Mouse (Mus musculus): Measurements from ENCODE around the gene Glb1l2. TPM values are rescaled to one million over a fixed set of nuclear protein-coding genes. Genes with fewer than 3 reads are reported as not detected.

The Glb1l2 gene
- polyA plus RNA-seq, 1 experiment from 2014 or later: 46.1 TPM

GRCm38 (mm10) chr9:26778421-26778820, 27.8 kb downstream of the Glb1l2 start:
- Histone ChIP-seq H3K9me3 (ENCODE audit: low read length) (no peaks in the 10 kb centered on the region), H3K27ac (ENCODE audit: low read length) (no peak overlapping the region), H3K4me3 (ENCODE audit: low read length) (no peak overlapping the region), H3K9ac (replicated peaks; ENCODE audit: low read length) (no peak overlapping the region), H3K4me2 (replicated peaks; ENCODE audit: low read depth, low read length) (no peak overlapping the region), H3K4me1 (ENCODE audit: insufficient read depth, low read length) (no peaks in the 10 kb centered on the region), H3K27me3 (ENCODE audit: insufficient read depth, low read length) (no peaks in the 10 kb centered on the region), H3K36me3 (ENCODE audit: insufficient read depth, low read length) (no peaks in the 10 kb centered on the region)
- 70% methylated on average over 7 of the region's 7 CpGs for WGBS
- no peak for ATAC-seq (ENCODE audit: low FRiP score, low TSS enrichment)

GRCm38 (mm10) chr9:26776122-26776902, 30.0 kb downstream of the Glb1l2 start:
- ATAC-seq (ENCODE audit: low FRiP score, low TSS enrichment): peak; percentile 50; the same call in 1 of the 2 replicates
- H3K27me3 ChIP-seq (ENCODE audit: insufficient read depth, low read length): no peaks in the 10 kb centered on the region
- no peak overlapping the region for H3K4me3 ChIP-seq (ENCODE audit: low read length)
- H3K9ac ChIP-seq (replicated peaks; ENCODE audit: low read length): no peak overlapping the region
- 65% methylated on average over 6 of the region's 6 CpGs for WGBS
- no peaks in the 10 kb centered on the region for H3K36me3 ChIP-seq (ENCODE audit: insufficient read depth, low read length)
- H3K27ac ChIP-seq (ENCODE audit: low read length): no peak overlapping the region
- H3K9me3 ChIP-seq (ENCODE audit: low read length): no peaks in the 10 kb centered on the region
- H3K4me1 ChIP-seq (ENCODE audit: insufficient read depth, low read length): no peaks in the 10 kb centered on the region
- H3K4me2 ChIP-seq (replicated peaks; ENCODE audit: low read depth, low read length): no peak overlapping the region

GRCm38 (mm10) chr9:26775700-26776099, 30.6 kb downstream of the Glb1l2 start:
- no peaks in the 10 kb centered on the region for H3K27me3 ChIP-seq (ENCODE audit: insufficient read depth, low read length)
- H3K4me2 ChIP-seq (replicated peaks; ENCODE audit: low read depth, low read length): no peak overlapping the region
- no peak for ATAC-seq (ENCODE audit: low FRiP score, low TSS enrichment)
- no peak overlapping the region for H3K4me3 ChIP-seq (ENCODE audit: low read length)
- H3K4me1 ChIP-seq (ENCODE audit: insufficient read depth, low read length): no peaks in the 10 kb centered on the region
- WGBS: 73% methylated on average over 2 of the region's 2 CpGs
- H3K27ac ChIP-seq (ENCODE audit: low read length): no peak overlapping the region
- no peaks in the 10 kb centered on the region for H3K9me3 ChIP-seq (ENCODE audit: low read length)
- H3K36me3 ChIP-seq (ENCODE audit: insufficient read depth, low read length): no peaks in the 10 kb centered on the region
- H3K9ac ChIP-seq (replicated peaks; ENCODE audit: low read length): no peak overlapping the region

GRCm38 (mm10) chr9:26768181-26768580, 38.1 kb downstream of the Glb1l2 start:
- H3K9ac ChIP-seq (replicated peaks; ENCODE audit: low read length): no peak overlapping the region
- no peak overlapping the region for H3K4me3 ChIP-seq (ENCODE audit: low read length)
- WGBS: 82% methylated on average over 3 of the region's 3 CpGs

GRCm38 (mm10) chr9:26762477-26762876, 43.8 kb downstream of the Glb1l2 start:
- no peak overlapping the region for H3K4me3 ChIP-seq (ENCODE audit: low read length)
- no peaks in the 10 kb centered on the region for H3K27me3 ChIP-seq (ENCODE audit: insufficient read depth, low read length)
- H3K4me1 ChIP-seq (ENCODE audit: insufficient read depth, low read length): no peaks in the 10 kb centered on the region
- H3K27ac ChIP-seq (ENCODE audit: low read length): no peak overlapping the region
- no peak overlapping the region for H3K9ac ChIP-seq (replicated peaks; ENCODE audit: low read length)
- WGBS: 83% methylated on average over 6 of the region's 6 CpGs
- no peaks in the 10 kb centered on the region for H3K36me3 ChIP-seq (ENCODE audit: insufficient read depth, low read length)
- ATAC-seq (ENCODE audit: low FRiP score, low TSS enrichment): no peak
- no peak overlapping the region for H3K4me2 ChIP-seq (replicated peaks; ENCODE audit: low read depth, low read length)
- no peaks in the 10 kb centered on the region for H3K9me3 ChIP-seq (ENCODE audit: low read length)

More at GRCm38 (mm10) chr9:26768181-26768580, 38.1 kb downstream of the Glb1l2 start:
- Histone ChIP-seq H3K9me3 (ENCODE audit: low read length) (no peaks in the 10 kb centered on the region), H3K27ac (ENCODE audit: low read length) (no peak overlapping the region), H3K4me1 (ENCODE audit: insufficient read depth, low read length) (no peaks in the 10 kb centered on the region), H3K27me3 (ENCODE audit: insufficient read depth, low read length) (no peaks in the 10 kb centered on the region), H3K4me2 (replicated peaks; ENCODE audit: low read depth, low read length) (no peak overlapping the region), H3K36me3 (ENCODE audit: insufficient read depth, low read length) (no peaks in the 10 kb centered on the region)
- no peak for ATAC-seq (ENCODE audit: low FRiP score, low TSS enrichment)

- no peak overlapping the region for H3K4me2 ChIP-seq (replicated peaks; ENCODE audit: low read depth, low read length)
- H3K27ac ChIP-seq (ENCODE audit: low read length): no peak overlapping the region
- H3K4me3 ChIP-seq (ENCODE audit: low read length): no peak overlapping the region
- no peak for ATAC-seq (ENCODE audit: low FRiP score, low TSS enrichment)
- no peaks in the 10 kb centered on the region for H3K4me1 ChIP-seq (ENCODE audit: insufficient read depth, low read length)
- WGBS: 88% methylated on average over 5 of the region's 5 CpGs
- H3K9ac ChIP-seq (replicated peaks; ENCODE audit: low read length): no peak overlapping the region
- no peaks in the 10 kb centered on the region for H3K36me3 ChIP-seq (ENCODE audit: insufficient read depth, low read length)
- no peaks in the 10 kb centered on the region for H3K9me3 ChIP-seq (ENCODE audit: low read length)
- H3K27me3 ChIP-seq (ENCODE audit: insufficient read depth, low read length): no peaks in the 10 kb centered on the region
Measured at GRCm38 (mm10) chr9:26760576-26760975, 45.7 kb downstream of the Glb1l2 start.

- H3K4me1 ChIP-seq (ENCODE audit: insufficient read depth, low read length): no peaks in the 10 kb centered on the region
- 29% methylated on average over 9 of the region's 9 CpGs for WGBS
- no peak overlapping the region for H3K4me3 ChIP-seq (ENCODE audit: low read length)
- H3K4me2 ChIP-seq (replicated peaks; ENCODE audit: low read depth, low read length): no peak overlapping the region
- H3K36me3 ChIP-seq (ENCODE audit: insufficient read depth, low read length): no peaks in the 10 kb centered on the region
- ATAC-seq (ENCODE audit: low FRiP score, low TSS enrichment): no peak
- H3K27ac ChIP-seq (ENCODE audit: low read length): no peak overlapping the region
- no peak overlapping the region for H3K9ac ChIP-seq (replicated peaks; ENCODE audit: low read length)
- H3K9me3 ChIP-seq (ENCODE audit: low read length): no peaks in the 10 kb centered on the region
- no peaks in the 10 kb centered on the region for H3K27me3 ChIP-seq (ENCODE audit: insufficient read depth, low read length)
Measured at GRCm38 (mm10) chr9:26760081-26760480, 46.2 kb downstream of the Glb1l2 start.

- H3K27me3 ChIP-seq (ENCODE audit: insufficient read depth, low read length): no peaks in the 10 kb centered on the region
- H3K27ac ChIP-seq (ENCODE audit: low read length): no peak overlapping the region
- H3K4me3 ChIP-seq (ENCODE audit: low read length): no peak overlapping the region
- no peaks in the 10 kb centered on the region for H3K36me3 ChIP-seq (ENCODE audit: insufficient read depth, low read length)
- no peak overlapping the region for H3K9ac ChIP-seq (replicated peaks; ENCODE audit: low read length)
- ATAC-seq (ENCODE audit: low FRiP score, low TSS enrichment): no peak
- H3K4me2 ChIP-seq (replicated peaks; ENCODE audit: low read depth, low read length): no peak overlapping the region
- H3K4me1 ChIP-seq (ENCODE audit: insufficient read depth, low read length): no peaks in the 10 kb centered on the region
- WGBS: 73% methylated on average over 4 of the region's 4 CpGs
- H3K9me3 ChIP-seq (ENCODE audit: low read length): no peaks in the 10 kb centered on the region
Measured at GRCm38 (mm10) chr9:26748893-26749292, 57.4 kb downstream of the Glb1l2 start.

- Histone ChIP-seq H3K36me3 (ENCODE audit: insufficient read depth, low read length) (no peaks in the 10 kb centered on the region), H3K27me3 (ENCODE audit: insufficient read depth, low read length) (no peaks in the 10 kb centered on the region), H3K9me3 (ENCODE audit: low read length) (no peaks in the 10 kb centered on the region), H3K4me2 (replicated peaks; ENCODE audit: low read depth, low read length) (no peak overlapping the region), H3K4me3 (ENCODE audit: low read length) (no peak overlapping the region), H3K9ac (replicated peaks; ENCODE audit: low read length) (no peak overlapping the region), H3K27ac (ENCODE audit: low read length) (no peak overlapping the region), H3K4me1 (ENCODE audit: insufficient read depth, low read length) (no peaks in the 10 kb centered on the region)
- no peak for ATAC-seq (ENCODE audit: low FRiP score, low TSS enrichment)
- WGBS: 80% methylated on average over 4 of the region's 4 CpGs
Measured at GRCm38 (mm10) chr9:26747121-26747520, 59.1 kb downstream of the Glb1l2 start.

- no peak overlapping the region for H3K27ac ChIP-seq (ENCODE audit: low read length)
- no peak overlapping the region for H3K9ac ChIP-seq (replicated peaks; ENCODE audit: low read length)
- H3K27me3 ChIP-seq (ENCODE audit: insufficient read depth, low read length): peaks cover under 1% of the 10 kb centered on the region; the same call in 1 of the 2 replicates
- no peak overlapping the region for H3K4me2 ChIP-seq (replicated peaks; ENCODE audit: low read depth, low read length)
- 89% methylated on average over 3 of the region's 3 CpGs for WGBS
- H3K4me3 ChIP-seq (ENCODE audit: low read length): no peak overlapping the region
- no peaks in the 10 kb centered on the region for H3K36me3 ChIP-seq (ENCODE audit: insufficient read depth, low read length)
- ATAC-seq (ENCODE audit: low FRiP score, low TSS enrichment): no peak
- H3K9me3 ChIP-seq (ENCODE audit: low read length): no peaks in the 10 kb centered on the region
- H3K4me1 ChIP-seq (ENCODE audit: insufficient read depth, low read length): no peaks in the 10 kb centered on the region
Measured at GRCm38 (mm10) chr9:26742817-26743216, 63.5 kb downstream of the Glb1l2 start.
